Mouse (Mus musculus) telencephalon, adult 2 months (tissue): ENCODE measurements around the gene Kalrn.

Experiments used
- DNase-seq: peaks from one replicate; pipeline ENCODE4 v3.0.0-alpha.2; 2011; ENCODE audit warnings: low read depth, low spot score

Kalrn gene

DNA sequence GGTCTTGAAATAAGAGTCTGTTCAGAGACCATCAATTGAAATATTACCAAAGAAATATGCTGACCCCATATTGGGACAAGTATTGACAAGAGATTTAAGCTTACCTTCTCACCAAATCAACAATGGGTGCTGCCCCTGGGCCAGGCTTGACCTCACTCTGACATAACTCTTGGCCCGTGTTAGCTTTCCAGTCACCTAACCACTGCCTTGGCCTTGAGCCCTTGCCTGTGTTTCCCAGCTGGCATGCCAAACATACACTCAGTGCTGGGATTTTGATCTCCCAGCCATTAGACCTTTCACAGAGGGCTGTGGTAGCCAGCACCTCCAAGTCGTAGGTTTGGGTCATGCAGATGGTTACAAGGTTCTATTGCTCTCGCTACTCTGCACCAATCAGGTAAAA is 308.7 kb downstream of the Kalrn start:
- no peak for DNase-seq

- DNase-seq: peak; percentile 61
These were observed 310.4 kb downstream of the Kalrn start for GRCm38 (mm10) chr16:34262731-34263460.

DNA sequence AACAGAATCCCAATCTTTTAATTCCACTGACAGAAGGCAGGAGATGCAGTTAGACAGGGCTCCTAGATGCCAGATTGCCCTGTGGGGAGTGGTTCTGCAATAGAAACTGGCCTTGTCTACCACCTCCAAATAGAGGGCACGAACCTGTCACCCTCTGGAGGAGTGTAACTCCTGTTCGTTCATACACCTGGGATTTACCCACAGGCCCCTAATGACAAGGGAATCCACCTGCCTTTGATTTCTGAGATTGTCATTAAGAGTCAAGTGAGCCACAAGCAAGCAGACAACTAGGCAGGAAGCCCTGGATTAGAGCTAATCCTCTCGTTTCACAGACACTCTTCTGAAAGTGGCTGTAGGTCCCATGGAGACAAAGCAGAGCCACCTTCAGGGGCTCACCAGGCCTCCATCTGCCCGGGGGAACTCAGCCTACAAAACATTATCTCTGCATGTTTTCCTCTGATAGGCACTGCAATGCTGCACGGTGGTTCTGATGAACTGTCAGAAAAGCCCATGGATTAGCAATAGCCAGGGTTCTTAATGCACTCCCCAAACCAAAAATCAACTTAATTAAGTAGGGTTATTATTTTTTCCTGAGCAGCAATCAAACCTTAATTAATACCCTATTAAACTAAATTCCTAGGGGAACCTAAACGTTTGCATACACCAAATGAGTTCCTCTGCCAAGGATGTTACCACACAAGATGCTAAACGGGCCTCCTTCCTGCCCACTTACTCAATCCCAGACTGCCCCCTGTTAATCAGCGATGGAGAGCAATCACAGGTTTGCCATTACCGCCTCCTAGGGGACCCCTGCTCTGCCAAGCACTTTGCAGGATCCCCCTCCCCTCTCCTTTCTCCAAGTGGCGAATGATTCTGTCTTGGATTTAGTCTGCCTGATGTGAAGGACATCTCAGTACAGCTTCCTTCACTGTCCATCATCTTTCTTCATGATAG is 312.1 kb downstream of the Kalrn start:
- no peak for DNase-seq

- no peak for DNase-seq
These were observed 318.7 kb downstream of the Kalrn start for GRCm38 (mm10) chr16:34254646-34255022.

DNA sequence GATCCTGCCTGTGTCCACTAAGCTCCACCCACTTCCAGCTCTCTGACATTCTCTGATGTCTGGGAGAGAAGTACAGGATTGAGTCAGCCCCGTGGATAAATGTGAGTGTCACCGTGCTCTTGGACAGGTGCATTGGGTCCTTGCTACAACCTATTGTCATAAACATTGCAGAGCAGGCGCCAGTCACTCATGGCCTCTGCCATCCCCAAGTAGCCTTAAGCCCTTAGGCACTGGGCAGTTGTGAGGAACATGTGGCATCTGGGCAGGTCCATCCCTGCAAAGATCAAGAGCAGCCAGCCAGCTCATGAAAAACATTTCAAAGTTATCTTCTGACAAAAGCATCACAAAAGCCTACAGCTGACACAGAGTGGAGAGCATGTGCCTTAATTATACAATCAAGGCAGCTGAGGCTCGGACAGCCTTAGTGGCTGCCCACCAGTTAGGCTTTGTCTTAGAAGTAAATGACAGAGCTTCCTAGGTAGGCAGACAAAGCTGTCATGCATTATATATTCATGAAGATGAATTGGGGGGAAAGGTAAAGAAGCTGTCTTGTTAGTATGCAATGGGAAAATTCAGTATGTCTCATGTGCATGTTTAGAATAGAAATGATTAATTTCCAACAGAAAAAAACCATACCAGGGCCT is 319.2 kb downstream of the Kalrn start:
- DNase-seq: no peak

DNA sequence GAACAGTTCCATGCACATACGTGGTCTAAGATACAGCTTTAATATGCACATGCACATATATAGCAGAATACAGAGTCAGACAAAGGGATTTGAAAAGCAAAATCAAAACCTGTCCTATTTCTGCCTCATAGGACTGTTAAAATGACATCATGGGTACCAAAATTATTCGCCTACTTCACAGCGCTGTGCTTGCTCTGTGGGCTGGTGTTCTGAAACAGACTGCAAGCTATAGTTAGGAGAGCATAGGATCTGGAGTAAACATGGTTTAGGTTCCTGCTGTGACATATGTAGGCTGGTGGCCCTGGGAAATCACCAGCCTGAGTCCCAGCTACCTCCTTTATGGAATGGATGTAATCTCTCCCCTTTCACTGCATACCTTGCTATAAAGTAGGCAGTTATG is 320.7 kb downstream of the Kalrn start:
- peak; percentile 89 for DNase-seq

DNA sequence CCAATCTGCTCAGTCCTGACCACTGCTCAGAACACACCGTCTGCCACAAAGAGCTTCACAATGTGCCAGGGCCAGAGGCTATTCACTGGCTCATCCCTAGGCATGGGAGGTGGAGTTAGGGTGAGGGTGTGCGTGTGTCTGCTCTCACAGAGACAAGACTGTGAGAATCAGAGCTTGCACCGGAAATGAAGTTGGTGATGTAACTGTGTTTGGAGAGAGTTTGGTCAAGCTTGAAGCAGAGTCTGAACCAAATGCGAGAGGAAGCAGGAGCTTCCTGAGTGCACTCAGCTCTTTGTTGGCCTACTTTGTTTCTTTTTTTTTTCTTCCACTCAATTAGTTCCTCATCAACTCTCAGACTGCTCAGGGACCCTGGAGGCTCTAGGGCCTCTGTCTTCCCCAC is 325.1 kb downstream of the Kalrn start:
- DNase-seq: no peak

- DNase-seq: peak; percentile 91
These were observed 331.2 kb downstream of the Kalrn start for GRCm38 (mm10) chr16:34241936-34242729.

DNA sequence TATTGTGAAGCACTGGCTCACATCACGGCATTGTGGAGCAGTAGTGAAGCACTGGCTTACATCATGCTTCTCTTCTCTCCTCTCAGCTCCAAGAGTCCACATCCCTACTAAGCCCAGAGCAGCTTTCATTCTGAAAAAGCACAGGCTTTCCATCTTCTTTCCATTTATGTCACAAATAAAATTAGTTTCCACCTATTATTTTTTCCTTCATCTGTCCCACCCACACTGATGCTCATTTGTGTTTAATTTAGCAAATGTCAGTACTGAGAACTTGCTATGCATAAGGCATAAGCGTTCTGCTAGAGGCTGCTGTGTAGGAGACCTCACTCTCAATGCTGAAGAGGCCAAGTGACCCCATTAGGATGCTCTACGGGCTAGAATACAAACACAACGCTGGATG is 333.7 kb downstream of the Kalrn start:
- DNase-seq: no peak

- DNase-seq: peak; percentile 96
These were observed 336.3 kb downstream of the Kalrn start for GRCm38 (mm10) chr16:34236898-34237611.

DNA sequence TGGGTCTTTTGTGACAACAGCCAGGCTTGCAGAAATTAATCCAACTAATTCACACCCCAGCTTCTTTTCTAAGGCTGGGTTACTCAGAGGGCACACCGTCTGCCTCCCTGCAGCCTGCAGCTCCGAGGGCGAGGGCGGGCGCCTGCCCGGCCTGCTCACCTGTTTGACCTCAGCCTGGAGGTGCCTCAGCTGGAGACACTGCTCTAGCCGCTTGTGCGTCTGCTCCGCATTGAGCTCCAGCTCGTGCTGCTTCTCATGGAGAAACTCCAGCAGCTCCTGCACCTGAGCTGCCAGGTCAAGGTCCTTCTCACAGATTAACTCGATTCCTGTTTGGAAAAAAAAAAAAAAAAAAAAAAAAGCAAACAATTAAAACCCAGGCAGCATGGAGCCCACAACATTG is 338.2 kb downstream of the Kalrn start:
- no peak for DNase-seq

DNA sequence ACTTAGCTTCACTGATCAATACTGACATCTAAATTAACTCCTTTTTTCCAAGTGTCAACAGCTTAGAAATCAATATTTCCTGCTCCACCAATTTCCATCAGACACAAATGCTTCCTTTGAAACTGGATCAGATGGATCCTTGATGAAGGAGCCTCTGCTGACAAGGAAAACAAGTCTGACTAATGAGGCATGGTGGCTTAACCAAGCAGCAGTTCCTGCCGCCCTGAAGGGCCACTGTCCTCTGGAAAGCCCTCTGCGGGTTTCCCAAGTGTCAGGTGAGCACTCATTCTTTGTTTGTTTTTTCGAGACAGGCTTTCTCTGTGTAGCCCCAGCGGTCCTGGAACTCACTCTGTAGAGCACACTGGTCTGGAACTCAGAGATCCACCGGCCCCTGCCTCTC is 341.4 kb downstream of the Kalrn start:
- DNase-seq: no peak

DNA sequence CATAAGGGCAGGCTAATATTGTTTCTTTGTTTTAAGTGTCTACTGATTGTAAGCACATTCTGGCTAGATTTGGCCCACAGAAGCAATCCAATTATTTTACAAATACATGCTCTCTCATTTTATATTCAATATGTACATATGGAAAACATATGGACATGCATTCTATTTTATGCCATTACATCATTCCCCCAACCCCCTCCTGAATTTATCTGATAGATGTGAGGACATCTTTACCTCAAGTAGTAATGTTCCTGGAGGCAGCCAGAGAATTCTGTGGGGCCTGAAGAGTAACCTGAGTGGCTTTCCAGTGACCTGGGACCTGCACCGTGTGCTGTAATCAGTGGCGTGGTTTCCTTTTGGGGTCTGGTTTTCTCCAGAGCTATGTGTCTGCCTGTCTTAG is 342.2 kb downstream of the Kalrn start:
- no peak for DNase-seq

DNA sequence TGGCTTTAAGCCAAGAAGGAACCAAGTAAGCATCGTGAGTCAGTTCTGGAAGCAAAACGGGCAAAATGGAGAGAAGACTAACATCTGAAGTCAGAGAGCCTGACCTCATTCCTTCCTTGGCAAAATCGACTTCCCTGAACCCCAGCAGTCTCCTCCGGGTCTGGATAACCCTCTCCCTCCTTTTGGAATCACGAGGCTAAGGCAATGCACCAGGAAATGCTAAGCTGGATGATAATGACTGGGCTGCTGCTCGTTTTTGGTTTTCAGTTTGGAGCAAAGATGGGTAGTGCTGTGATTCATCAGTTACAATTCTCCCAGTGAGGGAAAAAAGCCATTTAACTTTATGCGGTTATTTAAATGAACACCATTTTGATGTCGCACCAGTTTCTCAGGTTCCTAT is 344.0 kb downstream of the Kalrn start:
- DNase-seq: no peak

- no peak for DNase-seq
These were observed 344.7 kb downstream of the Kalrn start for GRCm38 (mm10) chr16:34228661-34229060.

DNA sequence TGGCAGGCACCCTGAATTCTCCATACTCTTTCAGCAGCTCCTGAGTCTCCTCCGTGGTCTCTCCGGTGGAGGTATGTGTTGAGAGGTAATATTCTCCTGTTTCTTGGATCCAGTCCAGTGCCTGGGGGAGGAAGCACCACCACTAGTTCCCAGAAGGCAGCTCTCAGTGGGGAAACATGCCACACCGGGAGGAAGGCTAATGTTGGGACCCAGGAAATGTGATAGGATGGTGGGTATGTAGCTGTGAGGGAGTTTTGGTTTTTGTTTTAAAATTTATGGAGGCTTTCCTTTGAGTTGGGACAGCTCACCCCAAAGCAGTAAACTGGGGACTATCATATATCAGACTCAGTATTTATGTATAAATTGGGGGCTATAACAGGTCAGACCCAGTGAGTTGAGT is 361.2 kb downstream of the Kalrn start:
- no peak for DNase-seq

DNA sequence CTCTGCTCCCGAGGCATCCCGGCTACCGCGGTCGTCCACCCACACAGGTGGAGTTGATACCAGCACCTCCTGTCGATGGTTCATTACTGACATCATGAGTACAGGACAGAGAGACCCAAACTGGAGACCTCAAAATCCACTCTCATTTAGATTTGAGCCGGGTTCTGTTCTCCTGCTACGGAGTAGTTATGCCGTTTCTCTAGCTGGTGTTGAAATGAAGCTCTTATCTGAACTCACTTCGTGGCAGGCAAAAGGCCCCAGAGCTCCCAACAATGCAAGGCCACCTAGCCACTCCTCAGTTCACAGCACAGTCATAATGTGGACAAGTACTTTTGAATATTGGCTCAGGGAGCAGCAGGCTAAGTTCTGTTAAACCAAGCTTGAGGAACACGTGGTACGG is 362.1 kb downstream of the Kalrn start:
- no peak for DNase-seq

DNA sequence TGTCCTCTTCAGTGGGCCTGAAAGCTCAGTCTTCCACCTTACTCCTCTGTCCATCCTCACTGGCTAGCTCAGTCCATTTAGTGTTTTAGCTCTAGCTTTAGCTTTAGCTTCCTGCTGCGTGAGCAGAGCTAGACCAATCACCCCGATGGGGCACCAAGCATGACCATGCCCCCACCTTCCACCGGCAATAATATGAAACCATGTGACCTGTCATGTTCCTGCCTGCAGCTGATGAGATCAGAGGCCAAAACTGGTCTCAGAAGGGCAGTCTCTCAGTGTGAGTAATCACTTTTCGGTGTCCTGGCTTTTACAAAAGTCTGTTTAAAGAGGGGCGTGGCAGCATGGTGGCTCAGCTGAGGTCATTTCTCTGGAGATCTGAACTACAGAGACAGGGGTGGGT is 364.6 kb downstream of the Kalrn start:
- DNase-seq: no peak

GRCm38 (mm10) chr16:34207972-34208371 is 365.4 kb downstream of the Kalrn start:
- no peak for DNase-seq

DNA sequence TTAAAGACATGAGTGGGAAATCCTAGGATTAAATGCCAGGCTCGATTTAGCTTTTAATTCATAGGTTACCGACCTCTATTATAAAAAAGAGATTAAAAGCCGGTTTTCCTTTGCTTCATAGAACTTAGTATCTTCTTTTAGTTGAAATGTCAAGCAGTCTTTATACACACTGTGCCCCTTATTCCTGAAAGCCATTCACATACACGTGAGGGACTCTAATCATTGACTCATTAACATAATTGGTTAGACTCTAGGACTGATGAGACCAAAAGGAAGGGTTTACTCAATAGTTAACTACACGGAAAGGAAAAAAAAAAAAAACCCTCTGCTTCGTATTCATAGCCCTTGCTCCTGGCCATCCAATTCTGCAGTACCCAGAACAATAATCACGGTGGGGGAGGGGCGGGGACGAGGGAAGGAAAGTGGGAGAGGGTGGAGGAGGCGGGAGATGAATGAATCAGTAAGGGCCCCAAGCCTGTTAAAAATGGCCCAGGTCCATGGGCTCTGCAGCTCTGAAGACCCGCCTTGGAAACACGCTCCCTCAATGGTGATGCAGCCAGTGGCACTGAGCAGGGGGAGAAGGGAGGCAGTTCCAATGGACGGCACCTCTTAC is 368.7 kb downstream of the Kalrn start:
- DNase-seq: no peak

- DNase-seq: no peak
These were observed 373.8 kb downstream of the Kalrn start for GRCm38 (mm10) chr16:34199543-34199942.
